Mouse (Mus musculus): ENCODE results near the gene Hpca.

Hpca gene

GRCm38 (mm10) chr4:129136189-129136578, 14.3 kb upstream of the Hpca start:
- DNase-seq (ENCODE audit: low read depth, low spot score), result no peak

GRCm38 (mm10) chr4:129135637-129136036, 13.8 kb upstream of the Hpca start:
- no peak for DNase-seq (ENCODE audit: low read depth, low spot score)

DNA sequence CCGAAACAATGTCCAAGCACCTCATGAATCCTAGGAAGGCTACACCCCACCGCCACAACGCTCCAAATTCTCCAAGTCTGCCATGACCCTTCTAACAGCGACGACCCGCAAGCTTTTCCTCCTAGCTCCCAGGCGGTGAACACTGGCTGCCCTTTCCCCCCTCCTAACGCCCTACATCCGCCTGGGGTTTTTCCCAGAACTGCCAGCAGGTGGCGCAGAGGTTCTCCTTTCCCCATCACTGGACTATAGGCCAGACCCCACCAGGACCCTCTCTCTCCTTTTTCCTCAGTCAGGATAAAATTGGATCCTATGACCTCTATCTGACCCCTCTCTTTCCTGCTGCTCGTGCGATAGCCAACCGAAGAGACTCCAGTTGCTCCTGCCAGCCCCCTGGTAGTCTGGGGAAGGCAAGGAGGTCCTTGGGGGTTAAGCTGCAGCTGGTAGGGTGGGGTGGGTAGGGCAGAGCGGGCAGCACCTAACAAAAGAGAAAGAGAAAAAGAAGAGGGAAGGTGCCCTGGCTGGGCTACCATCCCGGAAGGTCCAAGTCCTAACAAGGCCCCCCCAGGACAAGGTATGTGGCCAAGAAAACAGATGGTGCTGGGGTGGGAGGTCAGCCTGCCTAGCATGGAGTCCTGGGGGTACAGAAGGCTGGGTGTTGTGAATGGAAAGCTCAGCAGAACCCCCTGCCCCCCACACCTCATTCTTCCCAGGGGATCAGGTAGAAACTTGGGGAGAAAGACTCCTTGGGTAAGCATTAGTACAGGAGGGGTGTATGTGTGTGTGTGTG, 13.2 kb upstream of the Hpca start:
- peak; percentile 91 for DNase-seq (ENCODE audit: low read depth, low spot score)

DNA sequence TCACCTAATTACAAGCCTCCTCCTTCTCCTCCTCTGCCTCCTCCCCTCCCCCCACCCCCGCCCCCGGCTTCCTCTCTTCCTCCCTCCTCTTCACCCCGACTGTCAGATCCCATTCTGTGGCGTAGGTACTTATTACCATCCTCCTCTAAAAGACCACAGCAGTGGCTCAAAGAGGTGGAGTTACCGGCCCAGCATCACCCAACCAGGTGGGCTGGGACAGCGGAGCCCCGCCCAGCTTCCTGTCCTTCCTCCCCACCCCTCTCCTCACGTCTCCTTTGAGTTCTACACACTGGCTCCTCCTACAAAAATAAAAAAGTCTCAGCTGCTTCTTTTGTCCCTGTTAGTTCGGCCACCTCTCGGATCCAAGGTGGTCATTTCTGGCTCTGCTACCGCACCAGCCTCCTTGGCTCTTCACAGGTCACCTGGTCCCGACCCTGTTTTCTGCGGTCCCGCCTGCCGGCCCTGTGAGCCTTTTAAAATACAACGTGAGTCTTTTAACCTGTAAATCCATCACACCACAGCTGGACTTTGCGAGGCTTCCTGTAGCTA, 9.0 kb upstream of the Hpca start:
- peak; percentile 80 for DNase-seq (ENCODE audit: low read depth, low spot score)

- DNase-seq (ENCODE audit: low read depth, low spot score), result peak; percentile 68
Observed at GRCm38 (mm10) chr4:129130149-129130548, 8.3 kb upstream of the Hpca start.

- no peak for DNase-seq (ENCODE audit: low read depth, low spot score)
Observed at GRCm38 (mm10) chr4:129129387-129129786, 7.6 kb upstream of the Hpca start.

DNA sequence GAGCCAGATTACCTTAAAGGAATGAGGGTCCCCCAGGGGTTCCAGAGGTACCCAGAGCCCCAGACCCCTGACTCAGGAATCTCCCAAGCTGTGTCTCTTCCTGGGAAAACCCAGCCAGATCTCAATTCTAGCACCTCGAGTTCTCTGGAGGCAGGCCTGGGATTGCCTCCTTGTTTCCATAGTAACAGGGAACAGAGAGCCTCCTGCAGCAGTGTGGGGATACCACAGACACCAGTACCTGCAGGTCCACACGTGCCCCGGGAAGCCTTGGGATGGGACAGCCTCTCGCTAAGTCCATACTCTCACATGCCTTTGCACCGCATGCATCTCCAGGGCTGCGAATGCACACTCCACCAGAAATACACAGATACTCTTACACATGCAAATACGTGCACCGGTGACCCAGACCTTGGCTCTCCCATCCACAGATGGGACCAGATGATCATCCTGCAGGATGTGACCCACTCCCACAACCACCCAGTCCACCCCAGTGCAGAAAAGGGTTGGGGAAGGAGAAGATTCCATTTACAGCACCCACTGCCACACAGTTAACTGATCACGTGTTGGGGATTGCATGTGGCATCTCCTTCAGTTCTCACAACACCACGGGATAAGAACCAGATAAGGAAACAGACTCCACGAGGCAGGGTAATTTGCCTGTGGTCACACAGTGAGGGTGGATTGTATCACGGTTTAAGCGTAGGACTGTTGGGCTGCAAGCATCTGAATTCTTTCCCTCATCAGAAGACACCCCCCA, 6.9 kb upstream of the Hpca start:
- DNase-seq (ENCODE audit: low read depth, low spot score), result no peak

DNA sequence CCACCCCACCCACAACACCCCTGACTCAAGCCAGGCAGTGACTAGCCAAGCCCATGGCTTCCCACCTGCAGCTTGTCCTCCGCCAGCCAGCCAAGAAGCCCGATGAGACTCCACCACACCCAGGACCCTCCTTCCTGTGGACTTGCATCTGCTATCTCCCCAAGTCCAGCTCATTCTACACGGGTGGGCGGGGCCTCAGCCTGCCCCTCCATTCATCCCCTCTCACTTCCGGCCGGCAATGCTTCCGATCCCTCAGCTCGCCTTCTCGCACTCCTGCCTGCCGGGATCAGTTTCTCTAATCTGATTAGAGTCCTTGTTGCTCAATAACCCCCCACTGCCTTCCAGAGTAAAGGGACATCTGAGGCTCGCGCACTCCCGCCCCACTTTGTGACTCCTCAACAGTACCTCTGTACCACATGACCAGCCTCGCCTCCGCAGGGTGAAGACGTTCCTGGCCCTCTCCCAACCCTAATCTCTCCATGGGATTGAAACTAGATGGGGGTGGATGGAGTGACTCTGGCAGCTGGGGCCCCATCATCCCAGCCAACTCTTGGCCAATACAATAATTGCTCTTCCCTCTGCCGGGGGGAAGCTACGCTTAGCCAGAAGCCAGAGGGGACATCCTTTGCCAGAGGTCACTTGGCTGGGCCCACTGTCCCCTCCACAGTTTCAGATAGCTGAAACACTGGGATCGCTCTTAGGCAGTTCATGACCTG, 4.1 kb upstream of the Hpca start:
- no peak for DNase-seq (ENCODE audit: low read depth, low spot score)

DNA sequence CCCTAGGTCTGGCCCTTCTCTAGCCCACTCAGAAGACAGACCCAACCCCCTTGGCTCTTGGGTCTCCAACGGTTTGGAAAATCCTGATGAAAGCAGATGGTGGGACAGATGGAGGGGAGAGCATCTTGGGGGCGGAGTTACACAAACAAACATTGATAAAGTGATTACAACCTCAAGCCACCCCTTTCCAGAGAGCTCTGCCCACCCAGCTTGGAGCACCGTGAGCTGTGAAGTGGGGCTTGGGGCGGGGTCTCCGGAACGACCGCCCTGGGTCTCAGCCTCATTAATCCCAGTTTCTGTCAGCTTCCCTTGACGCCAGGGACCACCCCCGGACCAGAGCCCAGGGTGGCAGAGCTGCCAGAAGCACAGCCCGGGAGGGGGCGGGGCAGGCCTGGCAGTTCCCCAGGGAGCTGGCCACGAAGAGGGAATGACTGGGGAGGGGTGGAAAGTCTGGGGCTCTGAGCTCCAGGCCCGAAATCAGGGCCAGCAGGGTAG, 2.9 kb upstream of the Hpca start:
- DNase-seq (ENCODE audit: low read depth, low spot score), result no peak

DNA sequence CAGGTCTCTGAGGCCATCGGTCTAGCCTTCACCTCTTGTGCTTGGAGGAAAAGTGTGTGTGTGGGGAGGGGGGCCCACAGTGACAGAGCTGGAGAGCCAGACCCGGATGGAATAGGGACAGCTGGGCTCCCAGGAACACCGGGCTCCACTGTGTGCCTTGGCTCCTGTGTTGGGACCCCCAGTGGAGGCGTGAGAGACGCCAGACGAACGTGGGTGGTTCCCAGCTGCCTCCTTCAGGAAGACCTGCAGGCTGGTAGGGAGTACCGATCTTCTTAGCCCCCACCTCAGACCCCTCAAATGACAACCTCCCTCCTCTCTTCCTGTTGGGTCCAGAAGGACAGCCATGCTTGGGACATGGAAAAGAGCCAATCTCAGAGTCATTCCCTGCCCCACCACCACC, 883 bp upstream of the Hpca start:
- DNase-seq (ENCODE audit: low read depth, low spot score), result no peak

DNA sequence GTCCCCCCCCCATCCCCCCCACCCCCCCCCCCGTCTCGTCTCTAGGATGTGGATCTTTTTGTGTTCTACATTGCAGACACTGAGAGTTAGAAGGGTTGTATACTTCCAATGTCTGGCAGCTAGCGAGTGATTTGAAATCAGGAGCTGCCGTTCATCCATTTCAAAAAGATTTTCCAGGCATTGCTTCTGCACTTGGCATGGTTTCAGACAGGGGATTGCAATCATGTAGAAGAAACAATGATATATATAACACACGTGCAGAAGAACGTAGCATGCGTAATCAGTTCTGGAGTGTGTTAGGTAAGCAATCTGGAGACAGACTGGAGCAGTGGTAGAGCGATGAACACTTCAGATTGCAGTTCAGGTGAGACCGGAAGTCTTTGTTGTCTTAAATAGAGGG, 271 bp upstream of the Hpca start:
- DNase-seq (ENCODE audit: low read depth, low spot score), result no peak

GRCm38 (mm10) chr4:129120520-129121445, 1.1 kb downstream of the Hpca start:
- peak; percentile 72 for DNase-seq (ENCODE audit: low read depth, low spot score)

- no peak for DNase-seq (ENCODE audit: low read depth, low spot score)
Observed at GRCm38 (mm10) chr4:129119708-129120107, 2.1 kb downstream of the Hpca start.

DNA sequence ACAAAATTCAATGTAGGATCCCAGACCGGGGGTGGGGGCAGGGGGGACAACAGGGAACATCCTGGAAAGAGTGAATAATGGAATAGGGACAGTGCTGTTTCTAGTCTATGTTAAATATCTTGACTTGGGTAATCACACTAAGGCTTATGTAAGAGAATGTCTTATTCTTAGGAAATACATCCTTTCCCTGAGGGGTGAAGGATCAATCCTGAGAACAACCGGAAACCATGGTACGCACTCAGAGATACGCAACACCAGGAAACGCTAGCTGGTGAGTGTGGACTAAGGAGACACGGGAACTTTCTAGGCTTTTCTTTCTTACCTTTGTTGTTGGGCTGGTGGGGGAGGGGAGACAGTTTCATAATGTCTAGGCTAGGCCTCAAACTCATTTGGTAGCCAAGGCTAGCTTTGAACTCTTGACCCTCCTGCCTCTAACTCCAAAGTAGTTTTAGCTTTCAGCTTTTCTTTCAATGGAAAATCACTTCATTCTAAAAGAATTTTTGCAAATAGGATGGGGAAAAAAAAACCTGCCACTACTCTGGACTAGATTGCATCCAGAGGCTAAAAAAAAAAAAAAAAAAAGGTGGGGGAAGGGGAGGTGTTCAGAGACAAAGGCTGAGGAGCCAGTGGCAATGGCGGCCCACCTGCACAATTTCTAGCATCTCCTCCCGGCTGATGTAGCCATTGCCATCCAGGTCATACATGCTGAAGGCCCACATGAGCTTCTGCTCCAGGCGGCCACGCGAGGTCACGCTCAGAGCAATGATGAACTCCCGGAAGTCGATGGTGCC, 3.9 kb downstream of the Hpca start:
- DNase-seq (ENCODE audit: low read depth, low spot score), result no peak

- no peak for DNase-seq (ENCODE audit: low read depth, low spot score)
Observed at GRCm38 (mm10) chr4:129116703-129117102, 5.1 kb downstream of the Hpca start.

DNA sequence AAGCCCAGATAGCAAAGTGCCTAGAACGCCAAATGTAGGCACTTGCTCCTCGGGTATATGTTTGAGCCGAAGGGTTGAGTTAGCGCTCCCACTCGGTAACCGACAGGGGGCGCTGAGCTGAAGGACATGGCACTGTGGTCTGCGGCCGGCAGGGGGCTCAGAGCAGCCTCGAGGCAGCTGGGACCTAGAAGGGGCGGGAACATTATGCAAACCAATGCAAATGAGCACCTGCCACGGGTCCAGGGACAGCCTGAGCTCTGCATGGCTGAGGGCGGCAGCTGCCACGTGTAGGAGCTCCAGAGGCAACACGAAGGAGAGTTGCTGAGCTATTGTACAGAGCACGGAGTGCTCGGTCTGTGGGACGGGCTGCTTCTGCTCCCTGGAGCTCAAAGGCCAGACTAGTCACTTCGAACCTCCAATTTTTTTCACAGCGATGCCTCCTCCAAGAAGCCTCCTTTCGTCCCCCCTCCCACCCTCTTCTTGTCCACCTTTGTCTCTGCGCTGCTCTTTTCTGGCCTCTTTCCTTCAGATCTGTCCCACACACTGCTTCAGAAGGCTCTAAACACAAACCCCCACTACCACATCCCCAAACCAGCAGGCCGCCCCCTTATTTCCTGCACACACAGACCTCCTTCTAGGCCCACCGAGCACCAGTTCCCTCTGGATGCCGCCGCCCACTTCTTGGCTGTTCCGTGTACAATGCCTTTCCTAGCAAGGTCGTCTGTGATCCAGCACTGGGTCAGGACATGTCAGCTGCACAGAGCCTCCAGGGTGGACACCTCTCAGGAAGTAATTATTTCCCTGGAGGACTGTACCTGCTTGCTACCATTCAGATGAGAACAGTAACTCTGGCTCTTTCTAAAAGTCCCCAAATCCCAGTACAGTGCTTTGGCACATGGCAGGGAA, 8.5 kb downstream of the Hpca start:
- DNase-seq (ENCODE audit: low read depth, low spot score), result peak; percentile 85

DNA sequence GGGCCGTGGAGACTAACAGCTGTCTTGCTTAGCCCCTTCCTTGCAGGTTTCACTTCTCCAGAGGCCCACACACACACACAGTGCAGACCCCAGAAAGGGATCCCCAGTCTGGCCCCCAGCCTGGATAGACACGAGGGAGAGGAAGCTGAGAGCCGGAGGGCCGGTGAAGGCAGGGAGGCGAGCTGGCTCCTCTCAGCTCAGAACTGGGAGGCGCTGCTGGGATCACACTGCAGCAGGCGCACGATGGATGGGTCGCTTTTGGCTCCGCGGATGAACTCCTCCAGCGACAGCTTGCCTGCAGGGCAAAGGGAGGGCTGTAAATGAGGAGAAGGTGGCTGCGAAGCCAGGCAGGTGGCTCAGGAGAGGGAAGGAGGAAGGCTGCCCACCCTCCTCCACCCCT, 9.6 kb downstream of the Hpca start:
- DNase-seq (ENCODE audit: low read depth, low spot score), result no peak

DNA sequence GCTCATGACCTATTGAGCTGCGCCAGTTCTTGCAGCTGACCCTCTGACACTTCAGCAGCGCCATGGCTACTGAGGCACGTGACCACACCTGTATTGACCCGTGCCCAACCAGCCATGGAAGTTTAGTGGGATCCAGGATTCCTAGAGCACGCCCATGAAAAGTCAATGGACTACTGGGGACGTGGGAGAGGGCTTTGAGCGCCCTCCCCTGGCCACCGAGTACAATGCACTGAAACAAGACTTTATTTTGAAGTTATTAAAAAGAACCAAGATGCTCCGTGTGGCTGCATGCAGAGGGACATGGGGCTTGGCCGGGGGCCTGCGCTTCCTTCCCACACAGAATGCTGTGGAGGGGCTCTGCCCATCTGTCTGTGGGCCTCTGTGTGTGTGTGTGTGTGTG, 10.5 kb downstream of the Hpca start:
- no peak for DNase-seq (ENCODE audit: low read depth, low spot score)

DNA sequence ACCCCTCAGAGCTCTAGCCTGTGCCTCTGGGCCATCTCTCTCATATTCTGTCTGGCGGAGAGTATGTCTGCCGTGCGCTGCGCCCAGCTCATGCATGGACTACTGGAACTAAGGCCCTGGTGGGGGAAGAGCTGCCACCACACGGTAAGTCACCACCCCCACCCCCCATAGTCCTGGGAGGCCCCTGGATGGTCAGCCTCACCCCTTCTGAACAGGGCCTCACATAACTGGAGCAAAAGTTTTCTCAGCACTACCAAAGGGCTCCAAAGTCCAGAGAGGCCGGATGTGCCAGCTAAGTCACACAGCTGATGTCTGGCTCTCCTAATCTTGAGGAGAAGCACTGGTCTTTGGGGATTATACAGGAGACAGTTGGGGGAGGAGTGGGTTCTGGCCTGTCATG, 11.0 kb downstream of the Hpca start:
- DNase-seq (ENCODE audit: low read depth, low spot score), result no peak

All from forelimb bud, embryonic 11.5 days (tissue).